Mouse (Mus musculus): ENCODE measurements at regions not wholly inside any gene's neighbourhood (a gene's known extent, or its start where the extent isn't known, plus 50 kb on each side); places are given as distances from the start of the nearest gene placed in this dataset.

- no peak for TF ChIP-seq CTCF (IDR thresholded peaks at IDR 0.05; ENCODE audit: insufficient read depth, low read length)
- TF ChIP-seq POLR2A (IDR thresholded peaks at IDR 0.05; ENCODE audit: borderline replicate concordance, extremely low read depth, low read depth, low read length) = no peak
Measured at GRCm38 (mm10) chr4:84019500-84020255, 494.3 kb downstream of the Ccdc171 start.
